Mouse (Mus musculus) heart, postnatal 10 days (tissue): ENCODE results near the gene Tmem45a2. TPM values are rescaled to one million over a fixed set of nuclear protein-coding genes. Genes with fewer than 3 reads are reported as not detected.
"Not testable (repeated sequence)": the region's sequence is repeated elsewhere in the genome, so short reads cannot be mapped to it uniquely, and the experiment has no call there.

Experiments
- DNase-seq, 2 experiments: peaks; one replicate each; pipeline ENCODE4 v3.0.0; 2021
- intact Hi-C: fragments of 180-260 bp; cut with DNase I; formaldehyde crosslinking; loops from one replicate; pipeline ENCODE4 v1.15.1; 2025
- total RNA-seq, 2 experiments: library from RNA; stranded (reverse); gene quantifications; 2 replicates each; pipeline ENCODE4 v1.2.3; 2021

Tmem45a2 gene
- total RNA-seq, result not detected

GRCm38 (mm10) chr16:57071132-57071639 is at the start of gene Tmem45a2:
TSS of gene Tmem45a2 (minus strand) at chr16:57071372.
- intact Hi-C loops, result no loop called here
- DNase-seq, result no peak

- DNase-seq, result no peak
- intact Hi-C loops, result loop anchor here (2.0 kb wide), 1 partner anchor 49 kb away; the partner anchor contains the start of gene Nit2
Observed at GRCm38 (mm10) chr16:57117562-57117961, 46.4 kb upstream of the Tmem45a2 start.

GRCm38 (mm10) chr16:57116066-57116465 is 44.9 kb upstream of the Tmem45a2 start:
- intact Hi-C loops, result loop anchor here (2.0 kb wide), 1 partner anchor 51 kb away; the partner anchor contains the start of gene Nit2
- DNase-seq, result no peak

GRCm38 (mm10) chr16:57106185-57106960 is 35.2 kb upstream of the Tmem45a2 start:
- DNase-seq, result no peak
- intact Hi-C loops, result no loop called here

- DNase-seq, result no peak
- intact Hi-C loops, result no loop called here
Observed at GRCm38 (mm10) chr16:57101174-57101573, 30.0 kb upstream of the Tmem45a2 start.

- DNase-seq, result no peak
- intact Hi-C loops, result loop anchor here (10.0 kb wide), 1 partner anchor 295 kb away; no protein-coding TSS in a partner anchor
Observed at GRCm38 (mm10) chr16:57099572-57100237, 28.5 kb upstream of the Tmem45a2 start.

GRCm38 (mm10) chr16:57098468-57099144 is 27.4 kb upstream of the Tmem45a2 start:
- intact Hi-C loops, result loop anchor here (10.0 kb wide), 1 partner anchor 294 kb away; no protein-coding TSS in a partner anchor

GRCm38 (mm10) chr16:57092911-57093605 is 21.9 kb upstream of the Tmem45a2 start:
- intact Hi-C loops, result loop anchor here (1.0 to 10.0 kb wide), 3 partner anchors 171 to 322 kb away; no protein-coding TSS in a partner anchor
- no peak for DNase-seq

More at GRCm38 (mm10) chr16:57098468-57099144, 27.4 kb upstream of the Tmem45a2 start:
- DNase-seq, result no peak

GRCm38 (mm10) chr16:57092460-57092859 is 21.3 kb upstream of the Tmem45a2 start:
- intact Hi-C loops, result loop anchor here (1.0 to 10.0 kb wide), 3 partner anchors 170 to 321 kb away; no protein-coding TSS in a partner anchor
- peak; percentile 51 to 66 for DNase-seq

- intact Hi-C loops, result no loop called here
- DNase-seq, result no peak
Observed at GRCm38 (mm10) chr16:57079577-57079976, 8.4 kb upstream of the Tmem45a2 start.

- peak in 1 of 2 experiments; percentile 1 for DNase-seq
- intact Hi-C loops, result no loop called here
Observed at GRCm38 (mm10) chr16:57075986-57076385, 4.8 kb upstream of the Tmem45a2 start.

- intact Hi-C loops, result no loop called here
- no peak for DNase-seq
Observed at GRCm38 (mm10) chr16:57062045-57062444, 9.1 kb downstream of the Tmem45a2 start.

GRCm38 (mm10) chr16:57056995-57057394 is 14.2 kb downstream of the Tmem45a2 start:
- no peak for DNase-seq
- intact Hi-C loops, result no loop called here

GRCm38 (mm10) chr16:57049974-57050373 is 21.2 kb downstream of the Tmem45a2 start:
- no peak for DNase-seq
- intact Hi-C loops, result no loop called here

GRCm38 (mm10) chr16:57038600-57038999 is 32.6 kb downstream of the Tmem45a2 start:
- DNase-seq, result no peak
- intact Hi-C loops, result no loop called here

- intact Hi-C loops, result no loop called here
- DNase-seq, result no peak
Observed at GRCm38 (mm10) chr16:57030150-57030885, 40.9 kb downstream of the Tmem45a2 start.

GRCm38 (mm10) chr16:56998283-56998682 is 72.9 kb downstream of the Tmem45a2 start:
- intact Hi-C loops, DNase-seq: not testable (repeated sequence)
